Mouse (Mus musculus) liver, postnatal 0 days (tissue): Measurements from ENCODE around the gene Lyg2. TPM values are rescaled to one million over a fixed set of nuclear protein-coding genes. Genes with fewer than 3 reads are reported as not detected.

ENCODE experiments used
- ATAC-seq: fragments of 200-750 bp; cut with Nextera tagmentation; 2 replicates; pipeline ENCODE4 v1.8.0; 2017; ENCODE audit warnings: mild to moderate bottlenecking, moderate library complexity
- DNase-seq: peaks from one replicate; pipeline ENCODE4 v3.0.0-alpha.2; 2016
- H3K27ac ChIP-seq: fragments of 300-500 bp; sonication (generic); 2 replicates; pipeline ENCODE4 v1.5.1; 2014; ENCODE audit warnings: antibody characterized with exemption, moderate library complexity, mild to moderate bottlenecking, low read depth
- H3K27me3 ChIP-seq: fragments of 300-500 bp; sonication (generic); 2 replicates; pipeline ENCODE4 v1.6.1; 2014; ENCODE audit warnings: low read length, control low read depth, mixed read lengths; ENCODE audit not compliant: insufficient read depth
- H3K36me3 ChIP-seq: fragments of 300-500 bp; sonication (generic); replicated peaks from 2 replicates; pipeline ENCODE4 v1.6.1; 2014; ENCODE audit warnings: mild to moderate bottlenecking, control low read depth, low read length, moderate library complexity, mixed read lengths; ENCODE audit not compliant: insufficient read depth
- H3K4me1 ChIP-seq: fragments of 300-500 bp; sonication (generic); 2 replicates; pipeline ENCODE4 v1.6.1; 2014; ENCODE audit warnings: antibody characterized with exemption, mild to moderate bottlenecking, control low read depth; ENCODE audit not compliant: insufficient read depth
- H3K4me2 ChIP-seq: fragments of 300-500 bp; sonication (generic); 2 replicates; pipeline ENCODE4 v1.6.1; 2014; ENCODE audit warnings: low read depth, mild to moderate bottlenecking, low read length, moderate library complexity, mixed read lengths
- H3K4me3 ChIP-seq: fragments of 300-500 bp; sonication (generic); 2 replicates; pipeline ENCODE4 v1.5.1; 2014; ENCODE audit warnings: low read depth, low read length
- H3K9ac ChIP-seq: fragments of 300-500 bp; sonication (generic); replicated peaks from 2 replicates; pipeline ENCODE4 v1.6.1; 2014; ENCODE audit warnings: mild to moderate bottlenecking, moderate library complexity
- H3K9me3 ChIP-seq: fragments of 300-500 bp; sonication (generic); 2 replicates; pipeline ENCODE4 v1.6.1; 2016; ENCODE audit warnings: mild to moderate bottlenecking, control low read depth, low read length, mixed read lengths
- CTCF ChIP-seq: sonication (generic); IDR thresholded peaks from 2 replicates; pipeline ENCODE4 v1.5.1; 2016; ENCODE audit warnings: antibody characterized with exemption, low read depth
- EP300 ChIP-seq: IDR thresholded peaks from 2 replicates; pipeline ENCODE4 v1.6.1; 2016; ENCODE audit warnings: antibody characterized with exemption, low read depth, mild to moderate bottlenecking
- WGBS: fragments of 180-500 bp; shearing (Covaris S2); extraction: QIAGEN DNeasy Blood & Tissue Kit; methylation state at CpG from one replicate; pipeline ENCODE4 v1.1.7; 2014; ENCODE audit not compliant: insufficient replicate concordance; 5-methylcytosine and 5-hydroxymethylcytosine counted together
- polyA plus RNA-seq: library from polyadenylated mRNA; unstranded; fragments of >200 nt; fragmentation: Nextera tagmentation; extraction: Ambion mirVana; gene quantifications from 2 replicates; pipeline ENCODE4 v1.2.1, GENCODE M21; 2015

Gene Lyg2
- polyA plus RNA-seq, 1 experiment from 2014 or later: not detected

- WGBS: 70% methylated on average over 2 of the region's 2 CpGs
- H3K9me3 ChIP-seq: no peaks in the 10 kb centered on the region
- no peaks in the 10 kb centered on the region for H3K36me3 ChIP-seq
- no peak overlapping the region for H3K4me2 ChIP-seq
- no peak overlapping the region for H3K4me3 ChIP-seq
- DNase-seq (no peak), ATAC-seq (no peak)
- no peaks in the 10 kb centered on the region for H3K4me1 ChIP-seq
- H3K27me3 ChIP-seq: no peaks in the 10 kb centered on the region
- no peak overlapping the region for H3K27ac ChIP-seq
- H3K9ac ChIP-seq: no peak overlapping the region
- TF ChIP-seq EP300 (no peak), CTCF (no peak)
Measured at GRCm38 (mm10) chr1:37955251-37955650, 39.0 kb upstream of the Lyg2 start.

GRCm38 (mm10) chr1:37954786-37955185, 38.5 kb upstream of the Lyg2 start:
- H3K27ac ChIP-seq: no peak overlapping the region
- H3K36me3 ChIP-seq: no peaks in the 10 kb centered on the region
- H3K4me3 ChIP-seq: no peak overlapping the region
- TF ChIP-seq EP300: no peak
- TF ChIP-seq CTCF: no peak
- no peaks in the 10 kb centered on the region for H3K27me3 ChIP-seq
- H3K4me1 ChIP-seq: no peaks in the 10 kb centered on the region
- DNase-seq (no peak), ATAC-seq (no peak)
- no peak overlapping the region for H3K9ac ChIP-seq
- WGBS: 69% methylated on average over 7 of the region's 7 CpGs
- no peaks in the 10 kb centered on the region for H3K9me3 ChIP-seq
- H3K4me2 ChIP-seq: no peak overlapping the region

GRCm38 (mm10) chr1:37948906-37949305, 32.6 kb upstream of the Lyg2 start:
- H3K27ac ChIP-seq: no peak overlapping the region
- H3K9ac ChIP-seq: no peak overlapping the region
- no peaks in the 10 kb centered on the region for H3K4me1 ChIP-seq
- H3K36me3 ChIP-seq: no peaks in the 10 kb centered on the region
- no peak overlapping the region for H3K4me3 ChIP-seq
- H3K9me3 ChIP-seq: no peaks in the 10 kb centered on the region
- H3K4me2 ChIP-seq: no peak overlapping the region
- no peak for DNase-seq
- 69% methylated on average over 2 of the region's 2 CpGs for WGBS
- no peaks in the 10 kb centered on the region for H3K27me3 ChIP-seq
- no peak for TF ChIP-seq CTCF
- no peak for TF ChIP-seq EP300
- no peak for ATAC-seq

- no peak overlapping the region for H3K9ac ChIP-seq
- no peak overlapping the region for H3K4me3 ChIP-seq
- no peak overlapping the region for H3K4me2 ChIP-seq
- no peaks in the 10 kb centered on the region for H3K4me1 ChIP-seq
- H3K27ac ChIP-seq: no peak overlapping the region
- no peaks in the 10 kb centered on the region for H3K27me3 ChIP-seq
- peak; percentile 83 for ATAC-seq
- WGBS: 31% methylated on average over 3 of the region's 3 CpGs
- no peaks in the 10 kb centered on the region for H3K36me3 ChIP-seq
- no peaks in the 10 kb centered on the region for H3K9me3 ChIP-seq
- DNase-seq: peak; percentile 36
- TF ChIP-seq CTCF (peak; percentile 42), EP300 (no peak)
Measured at GRCm38 (mm10) chr1:37931806-37932205, 15.5 kb upstream of the Lyg2 start.

- Histone ChIP-seq H3K27ac (no peak overlapping the region), H3K27me3 (no peaks in the 10 kb centered on the region), H3K36me3 (no peaks in the 10 kb centered on the region), H3K4me1 (no peaks in the 10 kb centered on the region), H3K4me2 (no peak overlapping the region), H3K9ac (no peak overlapping the region), H3K4me3 (no peak overlapping the region), H3K9me3 (no peaks in the 10 kb centered on the region)
- no peak for TF ChIP-seq CTCF
- no peak for TF ChIP-seq EP300
- WGBS: 69% methylated on average over 8 of the region's 8 CpGs
- ATAC-seq: no peak
- DNase-seq: no peak
Measured at GRCm38 (mm10) chr1:37925971-37926370, 9.7 kb upstream of the Lyg2 start.

GRCm38 (mm10) chr1:37922536-37922935, 6.2 kb upstream of the Lyg2 start:
- DNase-seq (no peak), ATAC-seq (no peak)
- Histone ChIP-seq H3K4me1 (no peaks in the 10 kb centered on the region), H3K4me3 (no peak overlapping the region), H3K36me3 (no peaks in the 10 kb centered on the region), H3K27me3 (no peaks in the 10 kb centered on the region), H3K9me3 (no peaks in the 10 kb centered on the region), H3K9ac (no peak overlapping the region), H3K27ac (no peak overlapping the region), H3K4me2 (no peak overlapping the region)
- TF ChIP-seq CTCF (no peak), EP300 (no peak)
- 52% methylated on average over 8 of the region's 8 CpGs for WGBS

DNA sequence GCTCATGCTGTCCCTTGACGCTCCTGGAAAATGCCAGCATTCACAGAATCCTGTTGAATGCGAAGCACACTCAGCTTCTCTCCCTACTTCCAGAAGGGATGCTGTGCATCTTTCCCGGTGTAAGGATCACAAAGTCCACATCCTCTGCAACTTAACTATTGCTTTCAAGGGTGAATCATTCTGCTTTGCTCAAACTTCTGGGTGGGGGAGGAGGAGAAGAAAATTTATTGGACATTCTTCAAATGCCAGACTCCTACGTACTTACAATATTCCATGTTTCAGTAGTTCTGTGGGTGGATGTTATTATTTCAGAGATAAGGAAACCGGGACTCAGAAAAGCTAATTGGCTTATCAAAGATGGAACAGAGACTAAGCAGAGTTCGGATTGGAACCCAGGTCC, 1.8 kb upstream of the Lyg2 start:
- Histone ChIP-seq H3K36me3 (no peaks in the 10 kb centered on the region), H3K27me3 (no peaks in the 10 kb centered on the region), H3K4me1 (no peaks in the 10 kb centered on the region), H3K9ac (no peak overlapping the region), H3K4me2 (no peak overlapping the region), H3K9me3 (no peaks in the 10 kb centered on the region), H3K27ac (no peak overlapping the region), H3K4me3 (no peak overlapping the region)
- 71% methylated on average over 6 of the region's 6 CpGs for WGBS
- no peak for TF ChIP-seq CTCF
- no peak for TF ChIP-seq EP300
- ATAC-seq: no peak
- DNase-seq: no peak
